ENCODE assay signal across 19 mouse cellular contexts in the genomic region with DNA sequence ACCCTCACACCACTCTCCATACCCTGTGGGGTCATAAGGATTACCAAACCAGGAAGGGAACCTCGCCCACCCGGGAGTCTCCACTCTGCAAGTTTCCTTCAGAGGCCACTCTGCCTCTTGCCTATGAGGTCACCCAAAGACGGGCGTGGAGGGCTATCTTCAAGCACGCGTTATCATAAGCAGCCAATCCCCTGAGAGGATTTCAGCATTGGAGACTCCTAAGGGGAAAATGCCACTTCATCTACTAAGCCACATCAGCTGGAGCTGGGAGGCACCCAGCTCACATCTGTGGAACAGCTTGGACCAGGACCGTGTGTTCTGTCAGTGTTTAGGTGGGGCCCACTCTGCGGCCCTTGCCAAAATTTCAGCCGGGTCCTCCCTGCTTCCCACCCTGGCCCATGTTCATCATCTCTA.
DNase-seq lines count a peak whose midpoint lies in the region; ATAC-seq lines count a peak whose summit lies in the region.
"Had no signal": no experiment of that assay in that cellular context is flagged by ENCODE, and none has a peak within 500 bp of the region (broad histone marks: within the 10 kb centered on the region; RNA-seq: fewer than 3 reads in every experiment).

No protein-coding gene starts in this region.

- H3K4me2 ChIP-seq in forebrain, embryonic 12.5 days: no peak overlapping the region
- no peak overlapping the region for H3K4me2 ChIP-seq in limb, embryonic 15.5 days
- H3K4me2 ChIP-seq in liver, embryonic 12.5 days: no peak overlapping the region
- H3K4me2 ChIP-seq: liver, embryonic 15.5 days; neural tube, embryonic 12.5 days had no signal

- H3K9ac ChIP-seq in forebrain, embryonic 12.5 days: no peak overlapping the region
- H3K9ac ChIP-seq in limb, embryonic 15.5 days: no peak overlapping the region
- no peak overlapping the region for H3K9ac ChIP-seq in liver, embryonic 12.5 days
- H3K9ac ChIP-seq: liver, embryonic 15.5 days; neural tube, embryonic 12.5 days had no signal

- no peaks in the 10 kb centered on the region for H3K27me3 ChIP-seq in forebrain, embryonic 10.5 days (ENCODE audit: poor library complexity, severe bottlenecking)
- H3K27me3 ChIP-seq in forebrain, embryonic 12.5 days: 0 out of 2 replicates have a peak, but pooled peaks cover 4% of the 10 kb centered on the region
- H3K27me3 ChIP-seq in limb, embryonic 15.5 days: no peaks in the 10 kb centered on the region
- H3K27me3 ChIP-seq in liver, embryonic 12.5 days (replicated peaks): no peaks in the 10 kb centered on the region
- H3K27me3 ChIP-seq: liver, embryonic 15.5 days; neural tube, embryonic 12.5 days had no signal

- 94% methylated on average over 9 of the region's 9 CpGs for WGBS in forebrain, embryonic 10.5 days
- WGBS in forebrain, embryonic 12.5 days: 95% methylated on average over 9 of the region's 9 CpGs
- 76% methylated on average over 9 of the region's 9 CpGs for WGBS in limb, embryonic 15.5 days
- 70% methylated on average over 9 of the region's 9 CpGs for WGBS in liver, embryonic 12.5 days (ENCODE audit: insufficient replicate concordance)

- no peak for DNase-seq in forebrain, embryonic 10.5 days (ENCODE audit: extremely low spot score, low spot score)
- peak; percentile 65 for DNase-seq in gastrocnemius, adult 18-20 months (ENCODE audit: low spot score)
- peak; percentile 75 to 76 for DNase-seq in heart, adult 9 months (ENCODE audit: low spot score in 2 of 2)
- no peak for DNase-seq in spleen, postnatal 14 days (ENCODE audit: low spot score in 2 of 2)
- DNase-seq: cerebellum, adult 9-11 months; kidney, adult 11 months; layer of hippocampus, postnatal 36 days; right cerebral cortex, postnatal 14 days; thymus, postnatal 25 days had no signal

- H3K27ac ChIP-seq in forebrain, embryonic 10.5 days: 0 out of 2 replicates have a peak overlapping the region, but pooled peaks have one; percentile 11
- H3K27ac ChIP-seq in forebrain, embryonic 12.5 days: no peak overlapping the region
- H3K27ac ChIP-seq in limb, embryonic 15.5 days: peak overlapping the region; percentile 33; the same call in 1 of the 2 replicates
- H3K27ac ChIP-seq in liver, embryonic 12.5 days: no peak overlapping the region
- H3K27ac ChIP-seq: kidney, postnatal 0 days; liver, embryonic 15.5 days; neural tube, embryonic 12.5 days had no signal

- ATAC-seq in forebrain, embryonic 12.5 days (ENCODE audit: low FRiP score): no peak
- ATAC-seq in limb, embryonic 15.5 days (ENCODE audit: insufficient number of reproducible peaks, low FRiP score, low TSS enrichment, low read depth): peak; percentile 61
- ATAC-seq in megakaryocyte, adult 5-6 weeks (ENCODE audit: poor library complexity, severe bottlenecking): no peak
- ATAC-seq in liver, embryonic 12.5 days: no peak
- ATAC-seq: hindbrain, embryonic 16.5 days; lung, postnatal 0 days had no signal

- peaks cover 10% of the 10 kb centered on the region; the same call in 1 of the 2 replicates for H3K4me1 ChIP-seq in forebrain, embryonic 10.5 days
- 0 out of 2 replicates have a peak, but pooled peaks cover 3% of the 10 kb centered on the region for H3K4me1 ChIP-seq in forebrain, embryonic 12.5 days
- peaks cover 8% of the 10 kb centered on the region for H3K4me1 ChIP-seq in limb, embryonic 15.5 days
- H3K4me1 ChIP-seq in liver, embryonic 12.5 days: no peaks in the 10 kb centered on the region
- H3K4me1 ChIP-seq: liver, embryonic 15.5 days; neural tube, embryonic 12.5 days had no signal

- H3K9me3 ChIP-seq in forebrain, embryonic 10.5 days: no peaks in the 10 kb centered on the region
- H3K9me3 ChIP-seq in forebrain, embryonic 12.5 days: no peaks in the 10 kb centered on the region
- no peaks in the 10 kb centered on the region for H3K9me3 ChIP-seq in limb, embryonic 15.5 days
- no peaks in the 10 kb centered on the region for H3K9me3 ChIP-seq in liver, embryonic 12.5 days (replicated peaks)
- H3K9me3 ChIP-seq: liver, embryonic 15.5 days; megakaryocyte, embryonic 14.5 days; neural tube, embryonic 12.5 days had no signal

- no peak overlapping the region for H3K4me3 ChIP-seq in forebrain, embryonic 10.5 days
- H3K4me3 ChIP-seq in forebrain, embryonic 12.5 days (replicated peaks): no peak overlapping the region
- H3K4me3 ChIP-seq in limb, embryonic 15.5 days: no peak overlapping the region
- no peak overlapping the region for H3K4me3 ChIP-seq in liver, embryonic 12.5 days
- H3K4me3 ChIP-seq: liver, embryonic 15.5 days; megakaryocyte, embryonic 14.5 days; neural tube, embryonic 12.5 days had no signal

- no peaks in the 10 kb centered on the region for H3K36me3 ChIP-seq in forebrain, embryonic 10.5 days (replicated peaks)
- no peaks in the 10 kb centered on the region for H3K36me3 ChIP-seq in forebrain, embryonic 12.5 days (replicated peaks)
- no peaks in the 10 kb centered on the region for H3K36me3 ChIP-seq in limb, embryonic 15.5 days
- no peaks in the 10 kb centered on the region for H3K36me3 ChIP-seq in liver, embryonic 12.5 days
- H3K36me3 ChIP-seq: liver, embryonic 15.5 days; neural tube, embryonic 12.5 days had no signal

Comparison
In these comparisons a context has a peak if more than half of its experiments do, and no peak if none do; other contexts are left out.
1. H3K27ac ChIP-seq: peak in forebrain, embryonic 10.5 days (single experiment) and limb, embryonic 15.5 days (single experiment); none in forebrain, embryonic 12.5 days (single experiment) and liver, embryonic 12.5 days (single experiment).
2. DNase-seq: peak in gastrocnemius, adult 18-20 months (single experiment) and heart, adult 9 months (2 of 2); none in forebrain, embryonic 10.5 days (single experiment) and spleen, postnatal 14 days (0 of 2).